Comparison of ENCODE assay signal across 27 mouse cellular contexts in genomic region chr10:99198946-99199345, GRCm38 (mm10).
A peak's percentile ranks its signal among the peaks of the same experiment; 100 is the strongest.
DNase-seq lines count a peak whose midpoint lies in the region; ATAC-seq lines count a peak whose summit lies in the region.
"Had no signal": no experiment of that assay in that cellular context is flagged by ENCODE, and none has a peak within 500 bp of the region (broad histone marks: within the 10 kb centered on the region; RNA-seq: fewer than 3 reads in every experiment).

No protein-coding gene starts in this region.

- H3K27ac ChIP-seq in midbrain, embryonic 10.5 days (replicated peaks) = peak overlapping the region; percentile 68; the same call in 1 of the 2 replicates
- H3K27ac ChIP-seq in midbrain, embryonic 16.5 days (ENCODE audit: low read length) = no peak overlapping the region
- H3K27ac ChIP-seq: embryonic facial prominence, embryonic 13.5 days; forebrain, embryonic 12.5 days; forebrain, embryonic 15.5 days; heart, embryonic 15.5 days; hindbrain, embryonic 12.5 days; hindbrain, embryonic 15.5 days; intestine, embryonic 15.5 days had no signal

- 95% methylated on average over 9 of the region's 9 CpGs for WGBS in midbrain, embryonic 10.5 days
- WGBS in midbrain, embryonic 16.5 days = 96% methylated on average over 9 of the region's 9 CpGs

- no peak for DNase-seq in midbrain, embryonic 10.5 days (ENCODE audit: low spot score)
- peak; percentile 36 for DNase-seq in CD4-positive helper T cell, adult 2 months (ENCODE audit: low read depth, low spot score)
- peak; percentile 18 for DNase-seq in induced T-regulatory cell, adult 2 months (ENCODE audit: low read depth)
- no peak for DNase-seq in gastrocnemius, postnatal 4 days (ENCODE audit: low spot score in 2 of 2)
- DNase-seq in right cerebral cortex, postnatal 4 days = no peak
- DNase-seq: adrenal gland, adult 2 months; adrenal gland, postnatal 25 days; cerebellum, adult 11-12 months; cerebellum, adult 8-10 months; cerebellum, postnatal 10 days; cerebellum, postnatal 36 days; embryo, embryonic 11 days; gastrocnemius, postnatal 25 days; heart, postnatal 14 days had no signal

- no peak overlapping the region for H3K9ac ChIP-seq in midbrain, embryonic 16.5 days (ENCODE audit: low read depth, low read length)
- H3K9ac ChIP-seq: embryonic facial prominence, embryonic 13.5 days; forebrain, embryonic 12.5 days; forebrain, embryonic 15.5 days; heart, embryonic 12.5 days; heart, embryonic 15.5 days; hindbrain, embryonic 12.5 days; hindbrain, embryonic 15.5 days; intestine, embryonic 15.5 days had no signal

- ATAC-seq in midbrain, embryonic 16.5 days = no peak
- ATAC-seq: forebrain, embryonic 15.5 days; intestine, embryonic 15.5 days had no signal

- peaks cover 54% of the 10 kb centered on the region for H3K4me1 ChIP-seq in midbrain, embryonic 10.5 days
- H3K4me1 ChIP-seq in midbrain, embryonic 16.5 days (ENCODE audit: control insufficient read depth, insufficient read depth, low read length) = peaks cover 11% of the 10 kb centered on the region
- H3K4me1 ChIP-seq: intestine, embryonic 15.5 days had no signal

- H3K36me3 ChIP-seq in midbrain, embryonic 10.5 days = peaks cover 16% of the 10 kb centered on the region
- H3K36me3 ChIP-seq in midbrain, embryonic 16.5 days (ENCODE audit: control insufficient read depth, insufficient read depth, low read length) = no peaks in the 10 kb centered on the region
- H3K36me3 ChIP-seq: forebrain, embryonic 12.5 days; forebrain, embryonic 15.5 days; heart, embryonic 12.5 days; heart, embryonic 15.5 days; hindbrain, embryonic 12.5 days; hindbrain, embryonic 15.5 days; intestine, embryonic 15.5 days had no signal

- no peaks in the 10 kb centered on the region for H3K27me3 ChIP-seq in midbrain, embryonic 10.5 days (ENCODE audit: low read depth, poor library complexity, severe bottlenecking)
- H3K27me3 ChIP-seq in midbrain, embryonic 16.5 days (ENCODE audit: control insufficient read depth, insufficient read depth, low read depth, low read length) = no peaks in the 10 kb centered on the region
- H3K27me3 ChIP-seq: CH12.LX; embryonic facial prominence, embryonic 13.5 days; forebrain, embryonic 12.5 days; forebrain, embryonic 15.5 days; heart, embryonic 12.5 days; heart, embryonic 15.5 days; hindbrain, embryonic 12.5 days; hindbrain, embryonic 15.5 days; intestine, embryonic 15.5 days had no signal

- H3K4me2 ChIP-seq in midbrain, embryonic 16.5 days (ENCODE audit: low read length) = no peak overlapping the region
- H3K4me2 ChIP-seq: embryonic facial prominence, embryonic 13.5 days; forebrain, embryonic 12.5 days; forebrain, embryonic 15.5 days; heart, embryonic 12.5 days; heart, embryonic 15.5 days; hindbrain, embryonic 12.5 days; hindbrain, embryonic 15.5 days; intestine, embryonic 15.5 days had no signal

- H3K4me3 ChIP-seq in midbrain, embryonic 10.5 days = no peak overlapping the region
- no peak overlapping the region for H3K4me3 ChIP-seq in midbrain, embryonic 16.5 days (ENCODE audit: low read depth, low read length)
- H3K4me3 ChIP-seq: embryonic facial prominence, embryonic 10.5 days; embryonic facial prominence, embryonic 13.5 days; erythroblast, embryonic 14.5 days; forebrain, embryonic 12.5 days; forebrain, embryonic 15.5 days; heart, embryonic 12.5 days; heart, embryonic 15.5 days; hindbrain, embryonic 12.5 days; hindbrain, embryonic 15.5 days; intestine, embryonic 15.5 days had no signal

- no peaks in the 10 kb centered on the region for H3K9me3 ChIP-seq in midbrain, embryonic 10.5 days (replicated peaks)
- no peaks in the 10 kb centered on the region for H3K9me3 ChIP-seq in midbrain, embryonic 16.5 days (replicated peaks; ENCODE audit: control insufficient read depth, low read length, poor library complexity, severe bottlenecking)
- H3K9me3 ChIP-seq: embryonic facial prominence, embryonic 10.5 days; embryonic facial prominence, embryonic 13.5 days; forebrain, embryonic 12.5 days; forebrain, embryonic 15.5 days; G1E; heart, embryonic 15.5 days; hindbrain, embryonic 12.5 days; hindbrain, embryonic 15.5 days; intestine, embryonic 15.5 days had no signal

Comparison
In these comparisons a context has a peak if more than half of its experiments do, and no peak if none do; other contexts are left out.
1. DNase-seq: peak in CD4-positive helper T cell, adult 2 months (single experiment) and induced T-regulatory cell, adult 2 months (single experiment); none in midbrain, embryonic 10.5 days (single experiment), gastrocnemius, postnatal 4 days (0 of 2) and right cerebral cortex, postnatal 4 days (single experiment).